Mouse (Mus musculus) neutrophil, adult 5-6 weeks (primary cell): ENCODE measurements around the gene Acadvl. TPM values are rescaled to one million over a fixed set of nuclear protein-coding genes. Genes with fewer than 3 reads are reported as not detected.

Experiments
- ATAC-seq: fragments of 151-379, 151-347 bp; 2 replicates; pipeline ENCODE4 v1.8.0; 2017; ENCODE audit warnings: mild to moderate bottlenecking, moderate TSS enrichment; ENCODE audit not compliant: insufficient number of reproducible peaks, poor library complexity, low FRiP score, severe bottlenecking; ENCODE audit errors: extremely low read depth
- total RNA-seq: library from RNA; stranded (forward); fragments of 200-1000 nt; gene quantifications from 2 replicates; pipeline ENCODE4 v1.2.3, GENCODE M21; 2017

The Acadvl gene
- total RNA-seq, 1 experiment from 2014 or later, result 45.2 TPM

- peak; percentile 70 for ATAC-seq
Observed at GRCm38 (mm10) chr11:69990850-69991691, 24.1 kb downstream of the Acadvl start, which contains the start of gene Gabarap. Gene Gabarap, plus strand, starts transcription at chr11:69991143.

GRCm38 (mm10) chr11:69989949-69990348 is 25.3 kb downstream of the Acadvl start:
- no peak for ATAC-seq

GRCm38 (mm10) chr11:69984431-69984830 is 30.8 kb downstream of the Acadvl start:
- no peak for ATAC-seq

- ATAC-seq, result no peak
Observed at GRCm38 (mm10) chr11:69983377-69983776, 31.8 kb downstream of the Acadvl start.

GRCm38 (mm10) chr11:69982877-69983276 is 32.3 kb downstream of the Acadvl start:
- ATAC-seq, result no peak

- no peak for ATAC-seq
Observed at GRCm38 (mm10) chr11:69982225-69982624, 33.0 kb downstream of the Acadvl start, which contains the start of gene Elp5. Gene Elp5, minus strand, starts transcription at chr11:69982517.

- no peak for ATAC-seq
Observed at GRCm38 (mm10) chr11:69981141-69981762, 34.0 kb downstream of the Acadvl start, which contains the start of gene Ctdnep1. Gene Ctdnep1, plus strand, starts transcription at chr11:69981156.

- peak; percentile 80 for ATAC-seq
Observed at GRCm38 (mm10) chr11:69980196-69981140, 34.7 kb downstream of the Acadvl start.

GRCm38 (mm10) chr11:69979827-69980195 is 35.4 kb downstream of the Acadvl start:
- no peak for ATAC-seq

GRCm38 (mm10) chr11:69976271-69976670 is 38.9 kb downstream of the Acadvl start:
- ATAC-seq, result no peak

- ATAC-seq, result no peak
Observed at GRCm38 (mm10) chr11:69974907-69975306, 40.3 kb downstream of the Acadvl start.

GRCm38 (mm10) chr11:69970775-69971174 is 44.4 kb downstream of the Acadvl start:
- 0 out of 2 replicates have a peak, but pooled peaks have one; percentile 3 for ATAC-seq

- ATAC-seq, result no peak
Observed at GRCm38 (mm10) chr11:69970222-69970621, 45.0 kb downstream of the Acadvl start.

GRCm38 (mm10) chr11:69968793-69969192 is 46.4 kb downstream of the Acadvl start:
- ATAC-seq, result no peak

- ATAC-seq, result no peak
Observed at GRCm38 (mm10) chr11:69966860-69967517, 48.2 kb downstream of the Acadvl start.

- peak; percentile 6; the same call in 1 of the 2 replicates for ATAC-seq
Observed at GRCm38 (mm10) chr11:69966006-69966859, 49.0 kb downstream of the Acadvl start.

GRCm38 (mm10) chr11:69965271-69966005 is 49.8 kb downstream of the Acadvl start:
- ATAC-seq, result no peak
